Mouse (Mus musculus) erythroid progenitor cell, adult 5-6 weeks (primary cell): ENCODE data around the gene Itga5. TPM values are rescaled to one million over a fixed set of nuclear protein-coding genes. Genes with fewer than 3 reads are reported as not detected.

Experiments
- ATAC-seq: replicated peaks from 2 replicates; pipeline ENCODE4 v1.8.0; 2016; ENCODE audit warnings: moderate number of reproducible peaks, mild to moderate bottlenecking, moderate TSS enrichment, inconsistent platforms; ENCODE audit not compliant: poor library complexity, low FRiP score, severe bottlenecking
- total RNA-seq, 2 experiments: library from RNA; stranded (forward) in 1 of 2; stranded (reverse) in 1 of 2; fragments of 150-400 nt in 1 of 2; fragments of 186-747, 209-891 nt in 1 of 2; gene quantifications; 2 replicates each; pipeline versions ENCODE4 v1.2.3 to v1.2.4; 2015 to 2017; ENCODE audit warnings: low replicate concordance in 2 of 2

The Itga5 gene
- total RNA-seq, 2 experiments from 2014 or later, result 0.15 to 5.0 TPM

DNA sequence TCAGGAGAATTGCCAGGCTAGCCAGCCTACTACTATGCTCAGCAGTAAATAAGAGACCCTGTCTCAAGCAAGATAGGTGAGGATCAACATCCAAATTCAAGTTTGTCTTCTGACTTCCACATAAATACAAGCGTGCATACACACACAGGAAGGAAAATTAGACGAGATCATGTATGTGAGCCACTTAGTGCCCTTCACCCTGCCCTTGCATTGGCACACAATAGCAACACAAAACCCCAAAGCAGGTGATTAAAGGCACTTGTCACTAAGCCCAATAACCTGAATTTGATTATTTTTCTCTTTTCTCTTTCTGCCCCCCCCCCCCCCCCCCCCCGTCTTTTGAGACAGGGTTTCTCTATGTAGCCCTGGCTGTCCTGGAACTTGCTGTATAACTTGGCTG lies 23.6 kb downstream of the Itga5 start:
- ATAC-seq, result no peak

DNA sequence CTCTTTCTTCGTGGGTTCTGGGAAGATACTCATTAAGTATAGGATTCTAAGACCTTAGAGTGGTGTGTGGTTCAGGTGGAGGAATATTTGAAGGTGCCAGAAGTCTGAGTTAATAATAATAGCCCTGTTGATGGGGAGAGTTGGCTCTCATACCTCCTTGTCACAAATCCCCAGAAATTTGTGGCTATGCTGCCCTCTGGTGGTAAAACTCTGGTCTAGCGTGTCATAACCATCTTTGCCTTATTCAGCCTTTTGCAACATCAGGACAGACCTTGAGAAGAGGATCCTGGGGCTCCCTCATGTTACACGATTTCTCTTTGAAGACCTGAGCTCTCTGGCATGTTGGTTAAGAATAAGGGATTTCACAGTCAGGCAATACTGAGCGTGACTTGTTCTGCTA lies 24.1 kb downstream of the Itga5 start:
- peak; percentile 59; the same call in 1 of the 2 replicates for ATAC-seq

DNA sequence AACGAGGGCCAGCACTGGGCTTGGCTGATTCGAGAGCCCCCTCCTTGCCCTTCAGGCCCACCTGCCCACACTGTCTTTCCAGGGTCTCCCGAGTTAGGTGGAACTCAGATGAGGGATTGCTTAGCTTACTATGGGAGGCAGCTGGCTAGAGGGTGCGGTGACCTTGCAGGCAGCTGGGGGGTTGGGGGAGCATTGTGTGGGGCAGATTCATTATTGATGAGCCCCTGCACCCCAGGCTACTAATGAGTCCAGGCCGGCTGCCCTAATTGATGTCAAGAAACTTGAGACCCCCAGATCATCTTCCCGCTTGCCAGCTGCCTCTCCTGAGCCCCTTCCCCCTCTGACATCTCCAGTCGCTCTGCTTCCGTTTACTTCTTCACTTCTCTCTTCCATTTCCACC lies 25.0 kb downstream of the Itga5 start:
- ATAC-seq, result no peak

DNA sequence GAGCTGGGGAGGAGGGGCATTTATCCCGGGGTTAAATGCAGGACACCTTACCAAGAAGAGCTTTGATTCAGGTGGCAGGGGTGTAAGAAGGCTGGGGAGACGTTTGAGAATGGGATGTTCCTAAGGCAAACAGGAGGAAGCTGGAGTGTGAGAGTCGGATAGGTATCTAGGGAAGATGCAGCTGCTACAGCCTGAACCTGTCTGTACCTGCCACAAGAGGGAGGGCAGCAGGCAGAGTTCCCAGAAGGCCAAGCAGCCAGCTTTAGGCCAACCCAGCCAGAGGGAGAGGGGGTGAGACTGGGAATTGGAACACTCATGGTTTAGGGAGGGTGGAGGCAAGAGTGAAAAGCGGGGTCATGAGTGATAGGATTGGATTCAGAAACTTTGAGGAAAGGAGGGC lies 25.8 kb downstream of the Itga5 start:
- ATAC-seq, result no peak

DNA sequence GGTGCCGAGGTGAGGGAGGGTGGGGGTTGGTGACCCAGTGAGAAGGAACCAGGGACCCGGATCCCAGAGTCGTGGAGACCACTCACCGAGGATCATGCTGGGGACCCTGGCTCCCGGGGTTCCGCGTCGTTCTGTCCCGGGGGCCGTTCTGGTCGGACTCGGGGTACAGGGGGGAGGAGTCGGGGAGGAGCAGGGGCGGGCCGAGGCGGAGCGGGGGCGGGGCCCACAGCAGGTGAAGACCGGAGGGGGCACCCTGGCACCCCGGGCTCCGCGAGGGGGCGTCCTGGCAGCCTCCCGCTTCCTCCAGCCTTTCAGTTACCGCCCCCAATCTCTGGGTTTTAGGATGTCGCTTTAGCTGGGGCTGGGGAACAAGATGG lies 26.6 kb downstream of the Itga5 start, which contains the start of gene Zfp385a:
Gene Zfp385a, minus strand, starts transcription at position 133 of the 377 bp plus-strand sequence.
- no peak; the same call in 1 of the 2 replicates for ATAC-seq

DNA sequence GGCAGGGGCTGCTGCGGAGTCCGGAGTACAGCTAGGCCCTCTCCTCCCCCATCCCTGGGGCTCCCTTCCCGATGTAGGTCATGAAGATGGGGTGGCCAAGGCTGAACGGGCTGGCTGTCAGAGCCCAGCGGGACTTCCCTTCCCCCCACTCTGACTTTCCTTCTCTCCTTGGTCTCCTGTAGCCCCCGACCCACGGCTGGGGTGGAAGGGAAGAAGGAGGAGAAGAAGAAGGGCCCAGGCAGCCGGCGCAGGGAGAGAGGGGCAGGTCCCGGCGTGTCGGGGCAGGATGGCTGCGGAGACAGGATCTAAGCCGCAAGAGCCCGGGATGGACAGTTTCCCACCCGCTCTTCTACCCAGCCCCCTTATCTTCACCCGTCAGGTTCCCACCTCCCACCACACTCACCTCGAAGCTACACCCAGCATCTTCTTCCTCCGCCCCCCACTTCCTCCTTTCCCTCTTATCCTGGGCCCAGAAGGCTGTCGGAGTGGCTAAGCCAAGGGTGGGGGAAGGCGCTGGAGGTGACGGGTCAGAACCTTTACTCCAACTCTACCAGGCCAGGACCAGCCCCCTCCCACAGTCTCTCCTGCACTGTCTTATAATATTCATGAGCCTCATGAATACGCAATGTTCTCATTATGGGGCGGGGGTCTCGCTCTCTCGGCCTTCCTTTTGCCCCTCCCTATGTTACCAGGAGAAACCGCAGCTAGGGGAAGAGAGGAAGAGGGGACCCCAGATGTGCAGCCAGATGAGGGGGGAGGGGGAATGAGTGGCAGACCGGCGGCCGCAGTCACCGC lies 27.2 kb downstream of the Itga5 start:
- no peak for ATAC-seq

DNA sequence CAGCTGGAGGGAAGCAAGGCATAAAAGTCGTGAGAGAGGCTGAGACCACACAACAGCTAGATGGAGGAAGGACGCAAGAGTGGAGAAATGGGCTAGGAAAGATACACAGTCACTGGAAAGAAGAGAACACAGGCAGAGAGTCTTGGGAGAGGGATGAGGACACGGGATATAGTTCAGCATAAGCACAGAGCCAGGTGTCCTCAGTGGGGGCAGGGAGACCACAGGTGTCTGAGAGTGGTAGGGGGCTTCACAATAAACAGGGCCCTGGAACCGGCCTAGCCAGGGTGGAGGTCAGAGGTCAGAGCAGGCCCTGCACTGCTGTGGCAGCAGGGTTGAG lies 27.8 kb downstream of the Itga5 start:
- ATAC-seq, result no peak

DNA sequence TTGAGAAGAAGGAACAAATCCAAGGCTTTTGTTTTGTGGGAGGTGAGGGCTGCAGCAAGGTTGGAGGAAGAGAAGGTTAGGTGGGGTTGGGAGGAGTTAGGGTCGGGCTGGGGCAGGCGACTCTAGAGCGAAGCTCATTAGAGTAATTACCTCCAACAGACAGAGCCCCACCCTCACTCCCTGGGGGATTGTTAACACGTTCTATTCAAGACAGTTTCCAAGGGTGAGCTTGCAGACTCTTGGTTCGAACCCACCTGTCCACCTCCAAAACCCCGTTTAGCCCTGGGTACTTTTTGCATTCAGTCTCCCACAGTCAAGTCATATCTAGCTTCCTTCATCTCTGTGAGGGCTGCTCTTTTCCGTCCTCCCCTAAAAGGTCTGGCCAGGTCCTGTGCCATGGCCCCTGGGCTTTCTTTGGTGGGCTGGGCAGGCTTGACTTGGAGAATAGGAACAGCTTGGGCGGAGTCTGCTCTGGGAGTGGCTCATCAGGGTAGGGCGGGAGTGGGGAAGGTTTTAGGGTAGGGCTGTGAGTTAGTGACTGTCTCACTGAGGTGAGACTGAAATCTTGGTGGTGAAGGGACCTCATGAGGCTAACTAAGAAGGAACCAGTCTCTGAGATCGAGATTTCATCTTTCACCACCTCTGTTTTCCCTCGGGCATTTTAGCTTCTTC lies 29.4 kb downstream of the Itga5 start:
- no peak for ATAC-seq

DNA sequence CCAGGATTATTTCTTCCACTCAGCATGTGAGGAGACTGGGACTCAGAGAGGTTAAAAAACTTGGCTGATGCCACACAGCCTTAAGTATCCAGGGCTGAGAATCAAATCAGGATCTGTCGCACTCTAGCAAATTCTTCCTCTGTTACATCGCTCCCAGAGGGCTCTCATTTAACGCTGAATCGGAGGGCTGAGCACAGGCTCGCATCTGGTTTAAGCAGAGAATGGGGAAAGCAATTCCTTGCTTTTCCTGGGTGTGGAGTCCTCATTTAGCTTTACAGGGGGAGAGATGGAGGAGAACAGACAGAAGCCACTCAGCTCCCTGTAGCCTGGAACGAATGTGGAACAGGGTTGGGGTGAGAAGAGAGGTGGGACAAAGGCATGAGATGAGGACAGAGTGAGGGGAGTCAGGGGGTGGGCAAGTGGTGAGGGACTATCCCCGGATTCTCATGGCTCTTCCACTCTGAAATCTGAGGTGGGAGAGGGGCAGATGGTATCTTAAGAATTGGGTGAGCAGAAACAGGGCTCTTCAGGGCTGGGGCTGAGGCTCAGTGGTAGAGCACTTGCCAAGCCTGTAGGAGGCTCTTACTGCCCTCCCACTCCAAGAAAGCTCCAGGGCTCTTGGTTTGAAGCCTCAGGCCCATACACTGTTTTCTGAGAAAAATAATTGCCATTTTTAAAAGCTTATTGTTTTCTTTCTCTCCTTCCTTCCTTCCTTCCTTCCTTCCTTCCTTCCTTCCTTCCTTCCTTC lies 30.9 kb downstream of the Itga5 start:
- no peak for ATAC-seq

DNA sequence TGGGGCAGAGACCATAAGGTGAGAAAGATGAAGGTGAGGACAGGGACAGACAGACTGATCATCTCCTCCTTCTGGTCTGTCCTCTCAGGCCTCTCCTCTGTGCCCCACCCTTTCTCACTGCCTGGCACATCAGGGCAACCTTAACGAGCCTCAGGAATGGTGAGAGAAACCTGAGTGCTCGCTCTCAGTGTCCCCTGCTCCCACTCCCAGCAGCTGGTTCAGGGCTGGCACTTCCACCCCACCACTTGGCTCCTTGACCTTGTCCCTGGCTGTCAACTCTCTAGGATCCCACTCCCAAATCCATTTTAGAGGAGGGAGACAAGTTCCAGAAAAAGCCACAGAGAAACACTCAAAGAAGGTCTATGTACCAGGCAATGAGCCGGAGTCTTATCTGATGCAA lies 31.5 kb downstream of the Itga5 start:
- ATAC-seq, result no peak

DNA sequence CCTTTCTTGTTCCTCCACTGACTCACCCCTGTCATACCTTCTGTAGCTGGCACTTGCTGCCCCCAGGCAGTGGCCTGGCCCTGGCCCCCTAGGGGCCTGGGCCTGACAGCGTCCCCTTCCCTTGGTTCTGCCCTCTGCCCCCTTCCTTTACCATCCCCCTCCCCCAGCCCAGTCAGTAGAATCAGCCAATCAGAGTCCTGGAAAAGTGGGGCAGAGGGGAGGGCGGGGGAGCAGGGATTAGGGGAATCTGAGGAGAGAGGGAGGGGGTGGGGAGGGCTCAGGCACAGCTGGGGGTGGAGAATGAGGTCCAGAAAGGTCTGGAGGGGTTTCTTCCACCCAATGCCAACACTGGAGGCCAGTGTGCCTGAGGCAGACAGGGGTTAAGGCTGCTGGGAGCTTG lies 32.4 kb downstream of the Itga5 start:
- no peak for ATAC-seq

DNA sequence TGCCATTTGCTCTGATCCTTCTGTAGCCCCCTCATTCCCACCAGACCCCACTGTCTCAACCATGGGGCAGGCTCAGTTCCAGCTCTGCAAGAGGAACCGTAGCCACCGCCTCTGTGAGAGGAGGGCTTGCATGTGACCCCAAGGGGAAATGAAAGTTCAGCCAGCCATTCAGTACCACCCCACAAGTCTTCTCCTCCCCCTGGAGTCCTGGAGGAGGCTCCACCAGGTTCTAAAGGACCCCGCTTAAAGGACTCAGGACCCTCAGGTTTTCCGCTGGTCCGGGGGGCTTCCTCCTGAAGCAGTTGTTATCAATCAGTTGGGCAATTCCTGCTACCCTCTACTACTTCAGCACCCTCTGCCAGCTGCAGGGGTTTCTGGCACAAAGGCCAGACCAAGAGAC lies 32.8 kb downstream of the Itga5 start:
- no peak for ATAC-seq

DNA sequence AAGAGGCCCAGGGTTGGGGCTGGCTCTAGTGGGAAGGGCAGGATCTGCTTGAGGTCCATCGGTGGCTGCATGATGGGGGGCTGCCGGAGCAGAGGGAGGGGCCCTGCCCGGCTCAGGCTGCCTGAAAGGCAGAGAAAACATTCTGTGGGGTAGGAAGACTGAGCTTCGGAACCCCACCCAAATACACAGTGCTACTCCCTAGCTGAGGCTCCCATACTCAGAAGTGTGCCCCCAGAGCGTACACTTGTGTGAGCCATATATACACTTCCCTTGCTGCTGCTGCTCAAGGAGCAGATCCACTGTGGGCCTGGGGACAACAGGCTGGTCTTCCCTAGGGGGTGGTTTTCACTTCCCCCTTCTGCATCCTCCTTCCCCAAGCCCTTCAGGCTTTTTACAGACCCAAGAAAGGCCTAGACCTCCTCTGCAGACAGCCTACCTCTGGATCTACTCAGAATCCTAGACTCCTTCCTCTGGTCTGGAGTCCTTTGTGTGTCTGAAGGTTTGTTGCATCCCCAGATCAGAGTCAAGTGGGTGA lies 33.4 kb downstream of the Itga5 start:
- ATAC-seq, result no peak

DNA sequence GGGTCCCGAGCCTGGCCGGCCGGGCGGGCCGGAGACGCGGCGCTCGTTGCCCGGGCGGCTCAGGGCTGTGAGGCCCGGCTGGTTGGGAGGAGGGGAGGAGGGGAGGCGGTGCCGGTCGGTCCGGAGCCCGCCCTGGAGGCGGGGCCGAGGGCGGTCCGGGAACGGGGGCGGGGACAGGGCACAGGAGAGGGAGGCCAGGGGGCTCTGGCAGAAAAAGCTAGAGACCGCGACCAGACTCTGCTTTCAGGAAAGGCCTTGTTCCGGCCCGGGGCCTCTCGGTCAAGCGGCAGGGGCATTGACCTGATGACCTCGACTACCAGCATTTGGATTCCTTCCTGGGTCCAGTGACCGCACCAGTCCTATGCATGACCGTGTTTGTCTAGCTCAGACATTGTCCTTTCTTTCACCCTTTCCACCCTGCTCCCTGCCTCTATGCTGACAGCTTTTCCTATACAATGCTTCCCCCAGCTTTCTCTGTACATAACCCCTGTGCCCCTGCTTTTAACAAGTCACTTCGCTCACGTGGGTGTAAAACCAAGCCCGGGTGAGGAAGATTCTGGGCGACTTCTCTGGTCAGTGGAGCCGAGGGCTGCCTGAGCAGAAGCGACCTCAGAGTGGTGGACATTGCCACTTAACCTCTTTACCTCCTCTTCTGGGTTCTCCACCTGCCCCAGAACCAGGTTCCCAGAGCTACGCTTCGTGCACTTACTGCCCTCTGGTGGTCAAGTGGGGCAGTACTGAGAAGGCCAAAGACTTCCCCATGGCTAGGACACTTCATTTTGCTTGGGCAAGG lies 42.9 kb downstream of the Itga5 start:
- ATAC-seq, result peak; percentile 93

DNA sequence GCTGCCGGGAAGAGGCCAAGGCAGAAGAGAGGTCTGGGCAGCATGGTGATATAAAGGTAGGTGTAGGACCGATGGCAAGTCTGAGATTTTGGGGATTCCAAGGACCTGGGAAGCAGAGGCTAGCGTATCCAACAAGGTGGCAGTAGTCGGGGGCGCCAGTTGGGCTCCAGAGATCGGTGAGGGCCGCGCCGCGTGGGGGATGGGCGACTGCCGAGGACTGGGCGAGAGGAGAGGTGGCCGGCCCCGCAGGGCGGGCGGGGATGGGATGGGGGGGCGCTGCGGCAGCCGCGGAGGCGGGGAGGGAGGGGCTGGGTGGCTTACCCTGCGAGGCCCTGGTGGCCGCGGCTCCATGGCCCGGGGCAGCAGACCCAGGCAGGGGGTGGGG lies 43.5 kb downstream of the Itga5 start:
- ATAC-seq, result no peak

DNA sequence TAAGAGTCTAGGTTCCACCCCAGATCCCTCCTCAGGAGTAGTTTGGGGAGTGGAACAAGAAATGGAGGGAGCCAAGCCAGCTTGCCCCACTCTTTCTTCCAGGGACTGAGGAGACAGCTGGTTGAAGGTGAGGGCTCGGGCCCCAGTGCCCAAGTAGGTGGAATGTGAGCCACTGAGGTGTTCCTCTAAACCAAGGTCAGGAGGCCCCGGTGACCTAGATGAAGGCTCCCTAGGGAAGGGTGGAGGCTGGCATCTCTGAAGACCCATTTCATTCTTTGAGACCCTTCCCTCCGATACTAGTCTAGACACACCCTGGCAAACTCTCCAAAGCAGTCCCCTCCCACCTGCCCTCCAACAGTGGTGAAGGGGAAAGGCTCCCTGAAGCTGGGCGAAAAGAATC lies 44.2 kb downstream of the Itga5 start:
- ATAC-seq, result no peak

DNA sequence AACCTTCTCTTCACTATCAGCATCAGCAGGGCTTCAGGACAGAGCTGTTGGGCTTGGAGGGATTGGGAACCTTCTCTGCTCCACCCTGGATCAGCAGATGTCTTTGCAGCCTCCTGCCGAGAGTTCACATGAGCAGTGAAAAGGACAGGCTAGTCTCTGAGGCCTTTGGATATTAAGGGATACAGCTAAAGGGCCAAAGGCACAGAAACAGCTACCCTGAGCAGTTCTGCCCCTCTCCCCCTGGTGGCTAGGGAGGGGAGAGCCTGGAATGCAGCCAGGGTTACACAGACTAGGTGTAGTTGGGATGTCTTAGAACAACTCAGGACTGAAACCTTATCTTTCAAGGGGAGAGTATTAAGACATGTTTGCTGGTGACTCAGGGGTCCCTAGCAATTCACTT lies 45.5 kb downstream of the Itga5 start:
- ATAC-seq, result no peak

DNA sequence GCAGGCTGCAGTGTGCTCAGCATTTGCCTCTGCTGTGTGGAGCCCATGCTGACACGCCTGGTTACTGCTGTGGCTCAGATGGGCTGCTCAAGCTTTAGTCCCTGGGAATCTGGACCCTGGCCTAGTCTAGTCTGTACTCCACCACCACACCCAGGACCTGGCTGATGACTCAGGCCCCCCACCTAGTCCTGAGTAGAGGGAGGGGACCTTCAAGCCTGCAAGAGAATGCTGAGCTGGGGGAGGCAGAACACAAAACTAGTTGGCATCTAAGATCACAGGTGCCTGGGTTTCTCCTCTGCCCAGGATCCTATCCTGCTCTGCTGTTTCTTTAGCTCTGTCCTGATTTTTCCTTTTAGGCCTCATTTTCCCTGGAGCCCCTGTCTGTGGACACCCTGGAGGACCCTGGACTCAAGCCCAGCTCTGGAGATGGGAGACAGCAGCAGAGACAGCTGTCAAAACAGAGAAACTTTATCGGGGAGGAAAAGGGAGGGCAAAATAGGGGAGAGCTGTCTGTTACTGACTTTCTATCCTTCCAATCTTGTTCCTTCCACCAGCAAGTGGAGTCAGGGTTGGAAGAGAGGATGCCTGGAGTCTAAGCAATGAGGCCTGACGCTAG lies 48.3 kb downstream of the Itga5 start:
- no peak for ATAC-seq

DNA sequence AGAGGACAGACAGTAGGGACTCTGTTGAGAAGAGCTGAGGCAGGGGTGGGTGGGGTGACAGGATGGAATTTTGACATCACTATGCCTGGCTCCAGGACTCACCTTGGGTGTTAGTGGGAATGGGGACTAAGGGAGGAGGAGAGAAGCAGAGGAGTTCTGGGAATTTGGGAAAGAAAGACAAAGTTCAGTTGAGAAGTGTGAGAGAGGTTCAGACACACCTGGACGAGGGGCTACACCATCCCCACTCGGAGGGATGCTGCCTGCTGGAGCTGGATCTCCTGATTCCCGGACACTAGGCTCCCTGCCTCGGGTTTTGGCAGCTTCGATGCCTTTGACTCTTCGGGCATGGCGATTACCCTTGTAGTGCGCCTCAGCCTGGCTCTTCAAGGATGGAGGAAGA lies 48.8 kb downstream of the Itga5 start:
- no peak for ATAC-seq

DNA sequence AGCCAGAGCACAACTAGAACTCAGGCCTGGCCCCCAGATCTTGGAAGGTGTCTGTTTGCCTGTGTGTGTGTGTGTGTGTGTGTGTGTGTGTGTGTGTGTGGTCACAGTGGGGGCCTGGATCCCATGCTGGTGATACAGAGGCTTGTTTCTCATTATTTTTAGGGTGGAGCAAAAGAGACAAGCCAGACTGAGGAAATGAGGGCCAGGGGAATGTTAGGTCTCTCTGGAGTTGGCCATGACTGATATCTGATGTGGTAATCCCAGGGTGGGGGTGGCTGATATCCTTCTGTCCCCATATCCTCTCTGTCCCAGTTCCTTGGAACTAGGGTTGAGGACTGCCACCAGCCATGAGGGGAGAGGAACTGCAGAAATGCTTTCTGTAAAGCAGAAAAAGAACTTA lies 49.4 kb downstream of the Itga5 start:
- ATAC-seq, result no peak
